Mouse (Mus musculus) retina, embryonic 14.5 days (tissue): Measurements from ENCODE around the gene Tbccd1.

Experiments
- DNase-seq: peaks from one replicate; pipeline ENCODE4 v3.0.0-alpha.2; 2015; ENCODE audit warnings: low spot score

Tbccd1 gene

GRCm38 (mm10) chr16:22856773-22857172 is 696 bp downstream of the Tbccd1 start:
- DNase-seq = peak; percentile 8

DNA sequence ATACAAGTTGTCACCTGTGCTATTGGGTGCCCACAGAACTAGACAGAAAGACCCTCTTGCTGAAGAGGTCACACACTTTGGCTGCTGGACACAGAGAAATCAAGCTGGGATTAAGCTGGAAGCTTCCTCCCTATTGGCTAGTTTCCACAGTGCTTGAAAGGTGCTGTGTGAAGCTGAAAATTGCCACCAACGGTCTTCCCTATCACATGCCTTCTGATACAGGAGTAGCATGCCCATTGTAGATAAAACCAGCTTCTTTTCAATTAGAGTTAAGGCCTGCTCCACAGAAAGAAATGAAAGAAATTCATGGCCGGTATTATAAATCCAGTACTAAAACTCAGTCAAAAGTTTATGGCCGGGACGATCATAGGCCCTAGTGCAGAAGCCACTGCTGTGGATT is 4.8 kb downstream of the Tbccd1 start:
- DNase-seq = no peak

GRCm38 (mm10) chr16:22848331-22848730 is 9.1 kb downstream of the Tbccd1 start:
- no peak for DNase-seq

- no peak for DNase-seq
Observed at GRCm38 (mm10) chr16:22847686-22848085, 9.8 kb downstream of the Tbccd1 start.

DNA sequence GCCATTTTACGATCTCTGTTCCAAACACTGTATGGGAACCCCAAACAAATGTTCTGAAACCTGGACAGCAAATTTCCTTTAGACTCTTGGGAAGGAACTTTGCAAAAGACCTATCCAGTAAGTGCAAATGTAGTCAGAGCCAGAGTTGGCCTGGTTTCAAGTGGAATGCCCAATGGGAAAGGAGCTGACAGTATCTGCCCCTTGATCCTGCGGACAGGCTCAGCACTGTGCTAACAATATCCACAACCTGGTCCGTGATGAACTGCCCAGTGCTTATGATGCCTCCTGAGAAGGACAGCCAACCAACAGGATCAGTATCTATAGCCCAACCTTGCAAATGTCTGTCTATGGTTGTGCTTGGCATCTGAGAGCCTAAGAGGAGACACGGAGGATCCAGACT is 12.0 kb downstream of the Tbccd1 start:
- no peak for DNase-seq

DNA sequence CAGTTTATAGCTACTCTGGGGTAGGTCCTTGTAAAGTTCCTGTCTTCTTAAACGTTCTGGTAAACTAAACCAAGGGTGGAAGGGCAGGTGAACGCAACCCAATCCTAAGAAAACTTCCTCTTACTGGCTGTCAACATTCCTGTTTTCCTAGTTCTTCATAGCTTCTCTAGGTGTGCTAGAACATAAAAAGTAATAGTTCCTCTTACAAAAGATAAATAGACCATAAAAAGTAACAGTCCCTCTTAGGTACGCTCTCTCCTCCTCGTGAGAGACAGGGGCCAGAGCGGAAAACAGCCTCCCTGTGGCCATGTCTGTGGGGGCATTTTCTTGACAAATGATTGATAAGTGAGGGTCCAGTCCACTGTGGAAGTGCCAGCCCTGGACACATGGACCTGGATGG is 12.6 kb downstream of the Tbccd1 start:
- no peak for DNase-seq

GRCm38 (mm10) chr16:22844061-22844801 is 13.2 kb downstream of the Tbccd1 start:
- DNase-seq = peak; percentile 89

- no peak for DNase-seq
Observed at GRCm38 (mm10) chr16:22842871-22843270, 14.6 kb downstream of the Tbccd1 start.

DNA sequence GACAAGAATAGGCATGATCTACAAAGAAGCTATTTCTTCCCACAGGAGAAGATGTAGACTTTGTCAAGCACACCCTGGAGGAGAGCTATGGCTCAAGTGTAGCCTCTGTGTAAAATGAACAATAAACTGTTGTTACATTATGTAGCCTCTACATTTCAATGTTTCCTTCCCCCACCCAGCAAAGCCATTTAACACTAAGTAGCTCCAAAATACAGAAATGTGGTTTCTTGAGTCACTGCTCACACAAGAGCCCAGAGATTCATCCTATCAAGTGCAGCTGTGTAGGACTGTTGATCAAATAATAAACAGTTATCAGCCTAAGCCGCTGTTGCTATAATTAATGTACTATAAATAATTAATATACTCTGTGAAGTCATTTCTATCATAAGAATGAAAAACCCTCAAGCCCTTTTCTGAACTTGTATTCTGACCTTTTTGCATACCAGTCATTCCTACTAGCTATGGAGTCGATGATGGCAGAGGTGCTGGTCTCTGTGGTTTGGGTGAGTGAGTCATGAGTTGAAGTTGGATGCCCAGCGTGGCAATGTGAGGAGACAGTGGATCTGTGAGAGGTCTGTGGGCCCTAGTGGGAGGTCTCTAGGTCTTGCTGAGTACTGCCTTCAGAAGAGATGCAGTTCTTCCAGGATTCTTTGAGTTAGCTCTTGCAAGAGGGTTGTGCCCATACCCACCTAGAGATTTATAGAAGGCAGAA is 18.2 kb downstream of the Tbccd1 start:
- DNase-seq = no peak

DNA sequence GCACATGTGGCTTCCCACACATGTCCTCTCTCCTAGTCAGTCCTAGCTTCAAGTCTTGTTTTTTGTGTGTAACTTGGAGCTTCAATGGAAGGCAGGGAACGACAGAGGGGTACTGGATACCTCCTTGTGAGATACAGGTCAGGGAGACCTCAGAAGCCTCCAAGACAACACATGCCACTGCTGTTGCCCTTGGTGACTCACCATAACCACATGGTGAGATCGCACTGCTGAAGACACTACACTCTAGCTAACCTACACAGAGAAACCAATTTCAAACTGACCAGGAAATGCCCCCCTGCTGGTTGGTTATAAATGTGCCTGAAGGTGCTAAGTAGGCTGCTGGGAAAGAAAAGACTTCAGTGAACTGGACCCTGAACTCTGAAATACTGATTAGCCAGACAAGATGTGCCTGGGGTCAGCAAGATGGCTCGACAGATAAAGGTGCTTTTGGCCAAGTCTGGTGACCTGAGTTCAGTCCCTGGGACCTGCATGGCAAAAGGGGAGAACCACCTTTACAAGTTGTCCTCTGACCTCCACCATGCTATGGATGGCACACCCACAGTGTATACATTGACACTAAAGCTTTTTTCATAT is 24.4 kb downstream of the Tbccd1 start:
- no peak for DNase-seq

GRCm38 (mm10) chr16:22820731-22821130 is 36.7 kb downstream of the Tbccd1 start:
- peak; percentile 39 for DNase-seq

DNA sequence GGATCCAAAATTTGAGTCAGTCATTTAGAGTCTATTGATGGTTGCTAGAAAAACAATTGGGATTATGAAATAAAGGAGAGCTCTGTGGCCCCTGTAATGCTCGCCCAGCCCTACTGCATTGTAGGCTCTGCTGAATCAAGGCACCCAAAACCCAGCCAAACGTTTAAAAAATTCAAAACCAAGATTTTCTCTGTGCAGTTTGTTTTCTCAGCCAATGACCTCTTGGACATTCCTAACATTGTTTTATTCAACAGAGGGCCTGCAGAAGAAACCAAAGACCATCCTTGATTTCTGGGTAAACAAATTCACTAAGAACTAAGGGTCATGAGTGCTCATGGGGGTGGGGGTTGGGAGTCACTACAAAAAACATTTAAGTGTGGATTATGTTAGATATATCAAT is 46.0 kb downstream of the Tbccd1 start, which contains the start of gene Crygs:
Gene Crygs (minus strand): TSS at position 101 of the 400 bp plus-strand sequence.
- DNase-seq = no peak

DNA sequence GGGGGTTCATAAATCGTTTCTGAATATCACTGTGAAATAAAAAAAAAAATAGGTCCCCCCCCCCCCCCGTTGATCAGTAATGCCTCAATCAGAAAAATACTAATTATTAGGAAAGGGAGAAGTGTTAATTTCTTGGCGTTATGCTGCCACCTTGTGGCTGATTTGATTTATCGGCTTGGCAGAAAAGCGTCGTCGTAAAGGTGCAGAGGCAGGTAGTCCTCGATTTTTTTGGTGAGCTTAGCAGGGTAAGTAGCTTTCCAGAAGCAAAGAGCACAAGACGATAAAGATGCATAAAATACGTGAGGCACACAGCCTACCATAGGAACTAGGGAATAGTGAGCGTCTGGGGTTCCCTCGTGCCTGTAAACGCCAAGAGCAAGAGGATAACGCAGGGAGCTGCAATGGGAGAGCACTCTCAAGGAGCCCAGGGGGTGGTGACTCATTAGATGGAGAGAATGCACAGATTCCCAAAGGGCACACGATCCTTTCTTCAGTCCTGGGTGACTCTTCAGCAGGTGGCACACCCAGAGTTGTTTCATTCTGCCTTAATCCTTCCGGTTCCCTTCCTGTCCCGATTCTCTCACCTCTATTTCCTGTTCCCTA is 49.9 kb downstream of the Tbccd1 start:
- peak; percentile 83 for DNase-seq

DNA sequence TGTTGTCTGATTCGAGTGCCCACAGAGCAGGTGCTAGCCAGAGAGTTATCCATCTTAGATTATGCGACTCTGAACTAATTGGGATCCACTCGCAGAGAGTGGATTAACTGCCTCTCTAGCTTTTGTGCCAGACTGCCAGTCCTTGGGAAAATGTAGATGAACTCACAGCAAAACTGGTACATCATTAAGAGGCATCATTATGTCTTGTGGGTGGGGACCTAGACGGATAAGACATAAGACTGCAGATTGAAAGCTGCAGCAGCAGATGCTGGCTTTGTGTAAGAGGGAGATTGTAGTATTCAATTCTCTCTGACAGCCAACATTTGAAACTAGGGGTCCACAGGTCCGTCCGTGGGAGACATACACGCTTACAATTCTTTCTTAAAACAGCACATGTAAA is 54.7 kb downstream of the Tbccd1 start:
- no peak for DNase-seq

- DNase-seq = no peak
Observed at GRCm38 (mm10) chr16:22800849-22801109, 56.7 kb downstream of the Tbccd1 start.

GRCm38 (mm10) chr16:22800026-22800848 is 57.2 kb downstream of the Tbccd1 start:
- DNase-seq = peak; percentile 66

DNA sequence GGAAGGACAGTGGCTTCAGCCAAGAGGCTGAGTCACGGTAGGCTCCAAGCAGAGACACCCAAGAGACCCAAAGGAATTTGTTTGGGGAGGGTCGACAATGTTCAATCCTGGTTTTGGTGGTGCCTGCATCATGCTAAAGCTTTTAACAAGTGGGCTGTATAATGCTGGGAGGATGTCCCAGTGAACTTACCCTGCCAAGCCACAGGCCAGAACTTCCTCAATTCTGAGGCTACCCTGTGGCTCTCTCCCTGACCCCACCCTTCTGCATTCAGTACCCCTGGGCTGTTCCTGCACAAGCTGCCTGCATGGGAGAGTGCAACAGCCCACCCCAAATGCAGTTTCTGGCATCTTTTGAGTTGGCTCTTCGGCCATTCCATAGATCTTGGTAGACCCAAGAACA is 58.9 kb downstream of the Tbccd1 start:
- DNase-seq = no peak

GRCm38 (mm10) chr16:22797521-22797920 is 59.9 kb downstream of the Tbccd1 start:
- no peak for DNase-seq

- DNase-seq = peak; percentile 45
Observed at GRCm38 (mm10) chr16:22795497-22795896, 62.0 kb downstream of the Tbccd1 start.

- DNase-seq = no peak
Observed at GRCm38 (mm10) chr16:22791235-22791634, 66.2 kb downstream of the Tbccd1 start.

GRCm38 (mm10) chr16:22789908-22790367 is 67.5 kb downstream of the Tbccd1 start:
- DNase-seq = no peak

- DNase-seq = no peak
Observed at GRCm38 (mm10) chr16:22782686-22783085, 74.8 kb downstream of the Tbccd1 start.
